Mouse (Mus musculus) activated CD4-positive, CD25-positive, alpha-beta regulatory T cell, adult 4 months (primary cell): ENCODE results near the gene Ccnb1ip1. TPM values are rescaled to one million over a fixed set of nuclear protein-coding genes. Genes with fewer than 3 reads are reported as not detected.
"Not testable (repeated sequence)": the region's sequence is repeated elsewhere in the genome, so short reads cannot be mapped to it uniquely, and the experiment has no call there.

Experiments
- ATAC-seq: one replicate; pipeline ENCODE4 v1.8.0; 2017
- polyA plus RNA-seq, 2 experiments: library from polyadenylated mRNA; unstranded; fragments of 100-300 nt; shearing (Covaris generic); gene quantifications; one replicate each; pipeline ENCODE4 v1.2.1; 2017

The Ccnb1ip1 gene
- polyA plus RNA-seq, result not detected

DNA sequence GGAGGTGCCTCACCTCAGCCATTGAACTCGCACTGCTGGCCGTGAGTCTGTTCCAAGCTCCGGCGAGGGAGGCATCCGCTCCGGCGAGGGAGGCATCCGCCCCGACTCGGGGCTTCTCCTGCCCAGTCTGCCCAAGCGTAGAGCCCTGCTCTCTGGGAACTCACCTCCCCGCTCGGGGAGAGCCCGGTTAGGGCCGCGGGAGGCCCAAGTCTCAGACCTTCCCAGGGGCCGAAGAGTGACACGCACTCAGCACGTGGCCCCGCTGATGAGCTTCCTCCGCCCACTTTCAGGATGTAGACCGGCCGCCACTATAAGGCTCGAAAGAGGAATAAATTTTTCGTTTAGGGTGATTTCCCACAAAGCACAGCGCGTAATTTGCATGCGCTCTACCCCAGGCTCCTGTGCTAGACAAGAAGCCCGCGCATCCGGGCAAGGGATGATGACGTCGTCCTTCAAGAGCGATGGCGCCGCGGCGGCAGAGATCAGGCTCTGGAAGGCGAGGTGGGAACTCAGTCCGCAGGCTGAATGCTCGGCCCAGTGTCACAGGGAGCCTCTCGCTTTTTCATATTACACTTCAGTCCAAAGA is at the start of gene Ccnb1ip1, which contains the start of gene Parp2:
TSS of gene Ccnb1ip1 (minus strand) at position 246 of the 586 bp plus-strand sequence.
TSS of gene Parp2 (plus strand) at position 355 of the 586 bp plus-strand sequence.
- ATAC-seq, result peak; percentile 87

DNA sequence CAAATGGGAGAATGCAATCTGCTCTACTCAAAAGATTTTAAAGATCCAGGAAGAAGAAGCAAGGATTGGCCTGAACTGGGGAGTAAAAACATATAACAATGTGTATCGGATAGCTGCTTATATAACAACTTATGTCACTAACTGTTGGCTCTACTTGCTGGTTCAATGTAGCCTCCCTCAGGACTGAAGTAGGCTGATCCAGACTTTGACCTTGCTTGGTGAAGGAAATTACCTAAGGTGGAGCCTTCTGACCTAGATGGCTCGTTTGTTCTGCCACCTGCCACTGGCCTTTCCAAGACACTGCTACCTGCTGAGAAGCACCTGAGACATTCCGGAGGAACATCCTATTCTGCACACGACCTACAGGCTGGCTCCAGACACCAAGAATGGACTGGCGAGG is 48.3 kb upstream of the Ccnb1ip1 start:
- no peak for ATAC-seq

DNA sequence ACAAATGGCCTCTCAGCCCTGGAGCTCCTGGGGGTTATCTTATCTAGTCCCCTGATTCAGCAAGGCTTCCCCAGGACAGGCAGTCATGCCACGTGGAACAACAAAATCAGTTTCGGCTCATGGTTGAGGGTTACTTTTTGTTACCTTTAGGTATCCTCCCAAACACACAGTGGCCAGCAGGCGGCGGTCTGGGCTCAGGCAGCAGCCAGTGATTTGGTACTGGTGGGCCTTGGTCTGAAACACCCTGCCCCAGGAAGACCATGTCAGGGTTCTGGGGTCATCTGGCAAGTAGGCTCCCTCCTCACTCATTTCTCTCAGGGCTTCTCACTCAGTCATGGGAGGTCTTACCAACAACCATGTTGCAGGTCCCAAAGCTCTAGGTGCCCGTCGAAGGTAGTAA is 29.7 kb upstream of the Ccnb1ip1 start:
- no peak for ATAC-seq

DNA sequence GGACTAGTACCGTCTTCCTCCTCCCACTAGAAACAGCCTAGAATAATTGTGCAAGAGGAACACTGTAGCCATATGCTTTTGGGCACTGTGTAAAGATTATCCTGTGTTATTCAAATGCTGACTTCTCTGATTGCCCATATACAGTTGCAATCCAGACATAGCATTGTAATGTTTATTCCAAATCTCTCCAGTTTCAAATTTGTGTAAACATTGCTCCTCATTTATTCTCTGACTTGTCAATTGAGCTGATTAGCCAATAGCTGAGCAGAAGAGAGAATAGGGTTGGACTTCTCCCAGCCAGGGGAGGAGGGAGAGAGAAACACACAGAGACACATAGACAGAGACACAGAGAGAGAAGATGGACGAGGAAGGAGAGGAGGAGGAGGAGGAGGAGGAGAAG is 26.9 kb upstream of the Ccnb1ip1 start:
- no peak for ATAC-seq

DNA sequence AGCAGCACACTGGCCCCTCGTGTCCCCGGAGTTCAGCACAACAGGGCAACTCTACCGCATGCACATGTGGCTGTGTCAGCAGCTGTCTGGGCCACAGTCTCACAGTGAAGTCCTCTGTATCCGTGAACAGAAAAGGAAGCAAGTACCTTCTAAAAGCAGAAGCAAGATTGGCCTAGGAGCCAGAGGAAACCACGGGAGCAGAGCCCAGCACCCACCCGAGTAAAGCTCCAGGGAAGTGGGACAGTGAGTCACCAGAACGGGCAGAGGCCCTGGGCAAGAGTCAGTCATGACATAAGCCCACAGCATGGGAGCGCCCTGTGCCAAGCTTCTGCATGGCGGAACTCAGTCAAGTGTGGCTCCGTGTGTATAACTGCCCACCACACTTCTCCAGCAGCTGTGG is 26.4 kb upstream of the Ccnb1ip1 start:
- ATAC-seq, result no peak

DNA sequence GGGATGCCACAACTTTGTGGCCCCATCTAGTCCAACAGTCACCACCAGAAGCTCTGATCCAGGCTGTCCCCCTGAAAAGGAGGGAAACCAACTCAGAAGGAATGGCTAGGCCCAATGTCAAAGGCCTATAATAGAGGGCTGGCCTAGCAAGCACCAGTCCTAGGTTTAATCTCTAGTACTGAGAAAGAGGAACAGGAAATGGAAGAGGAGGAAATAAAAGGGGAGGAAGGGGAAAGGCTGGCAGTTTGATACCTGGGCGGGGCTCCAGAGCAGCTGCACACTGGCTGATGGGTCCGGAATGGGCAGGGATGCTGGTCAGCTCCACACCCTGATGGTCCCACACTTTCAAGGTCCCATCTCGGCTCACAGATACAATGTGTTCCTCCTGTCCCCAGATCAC is 22.3 kb upstream of the Ccnb1ip1 start:
- no peak for ATAC-seq

DNA sequence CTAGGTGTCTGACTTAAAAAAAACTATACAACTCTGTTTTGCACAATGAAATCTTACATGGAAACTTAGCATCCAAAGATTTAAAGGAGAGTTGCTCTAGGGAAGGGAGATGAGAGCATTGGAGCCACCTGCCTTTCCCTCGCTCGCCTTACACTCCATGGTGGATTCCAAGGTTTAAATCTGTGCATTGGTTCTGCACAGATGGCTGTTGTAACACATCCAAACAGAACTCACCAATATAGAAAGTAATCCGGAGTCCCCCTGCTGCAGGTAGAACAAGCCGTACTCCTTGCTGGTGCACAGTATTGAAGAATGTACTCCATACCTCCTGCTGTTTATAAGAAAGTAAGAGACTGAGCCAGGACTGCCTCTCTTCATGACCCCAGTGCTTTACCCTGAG is 19.0 kb upstream of the Ccnb1ip1 start:
- no peak for ATAC-seq

DNA sequence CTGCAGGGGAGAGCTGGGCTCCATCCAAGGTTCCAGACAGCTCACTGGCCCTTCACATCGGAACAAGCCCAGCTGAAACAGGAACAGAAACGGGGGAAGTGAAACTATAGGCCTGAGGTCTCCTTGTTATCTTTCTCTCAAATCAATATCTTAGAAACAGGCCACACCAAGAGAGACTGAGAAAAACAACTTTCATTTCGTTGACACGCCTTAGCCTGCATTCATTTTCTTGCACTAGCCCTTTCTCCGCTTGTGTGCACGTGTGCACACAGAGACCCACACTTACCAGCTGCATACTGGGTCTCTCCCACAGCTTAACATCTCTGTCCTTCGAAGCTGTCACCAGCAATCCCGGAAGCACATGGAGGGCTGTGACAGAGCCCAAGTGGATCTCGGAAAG is 16.7 kb upstream of the Ccnb1ip1 start:
- peak; percentile 81 for ATAC-seq

DNA sequence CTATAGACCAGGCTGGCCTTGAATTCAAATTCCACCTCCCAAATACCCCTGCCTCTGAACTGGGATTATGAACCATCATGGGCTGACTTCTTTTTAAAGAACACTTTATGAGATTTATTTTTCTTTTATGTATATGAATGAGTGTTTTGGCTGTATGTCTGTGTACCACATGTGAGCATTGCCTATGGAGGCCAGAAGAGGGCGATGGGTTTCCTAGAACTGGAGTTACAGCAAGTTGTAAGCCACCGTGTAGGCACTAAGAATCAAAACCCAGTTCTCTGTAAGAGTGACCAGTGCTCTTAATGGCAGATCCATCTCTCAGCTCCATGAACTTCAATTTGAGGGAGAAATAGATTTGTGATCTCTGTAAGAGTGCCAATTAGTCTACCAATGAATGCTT is 15.7 kb upstream of the Ccnb1ip1 start:
- no peak for ATAC-seq

DNA sequence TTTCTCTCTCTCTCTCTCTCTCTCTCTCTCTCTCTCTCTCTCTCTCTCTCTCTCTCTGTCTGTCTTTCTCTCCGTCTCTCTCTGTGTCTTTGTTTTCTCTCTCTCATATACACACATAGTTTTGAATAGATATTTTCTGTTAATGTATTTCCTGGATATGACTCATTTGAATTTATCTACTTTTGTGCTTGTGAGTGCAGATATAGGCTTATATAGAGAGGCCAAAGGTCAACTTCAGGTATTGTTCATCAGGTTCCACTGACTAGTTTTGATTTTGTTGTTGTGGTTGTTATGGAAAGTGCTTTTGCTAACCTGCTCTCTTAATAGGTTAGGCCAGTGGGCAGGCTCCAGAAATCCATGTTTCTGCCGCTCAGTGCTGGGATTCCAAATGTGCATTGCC is 5.5 kb upstream of the Ccnb1ip1 start:
- ATAC-seq, result no peak

DNA sequence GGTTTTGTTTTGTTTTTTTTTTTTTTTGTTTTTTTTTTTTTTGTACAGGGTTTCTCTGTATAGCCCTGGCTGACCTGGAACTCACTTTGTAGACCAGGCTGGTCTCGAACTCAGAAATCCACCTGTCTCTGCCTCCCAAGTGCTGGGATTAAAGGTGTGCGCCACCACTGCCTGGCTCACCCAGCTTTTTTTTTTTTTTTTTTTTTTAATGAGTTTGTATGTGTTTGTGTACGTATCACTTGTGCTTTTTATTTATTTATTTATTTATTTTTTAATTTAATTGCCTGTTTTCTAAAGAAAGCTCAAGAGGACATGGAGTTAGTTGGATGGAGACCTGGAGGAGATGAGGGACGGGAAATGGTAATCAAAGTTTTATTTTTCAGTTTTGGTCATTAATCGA is 1.1 kb downstream of the Ccnb1ip1 start:
- not testable (repeated sequence) for ATAC-seq

DNA sequence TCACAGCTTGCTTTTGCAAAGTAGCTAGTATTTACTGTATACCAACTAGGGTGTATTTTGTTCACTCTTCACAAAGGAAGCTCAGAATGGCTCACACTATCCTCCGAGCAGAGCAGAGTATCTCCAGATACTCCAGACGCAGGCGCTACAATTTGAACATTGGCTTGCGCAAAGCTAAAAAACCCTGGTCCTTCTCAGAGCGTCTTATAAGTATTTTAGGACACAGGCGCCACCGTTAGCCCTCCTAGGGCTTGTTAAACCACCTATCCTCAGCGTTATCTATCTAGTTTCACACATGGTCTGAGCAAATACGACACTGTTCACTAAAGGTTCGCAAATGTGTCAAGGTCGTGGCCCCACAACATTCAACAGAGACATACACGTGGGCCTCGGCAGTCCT is 2.8 kb downstream of the Ccnb1ip1 start:
- no peak for ATAC-seq

DNA sequence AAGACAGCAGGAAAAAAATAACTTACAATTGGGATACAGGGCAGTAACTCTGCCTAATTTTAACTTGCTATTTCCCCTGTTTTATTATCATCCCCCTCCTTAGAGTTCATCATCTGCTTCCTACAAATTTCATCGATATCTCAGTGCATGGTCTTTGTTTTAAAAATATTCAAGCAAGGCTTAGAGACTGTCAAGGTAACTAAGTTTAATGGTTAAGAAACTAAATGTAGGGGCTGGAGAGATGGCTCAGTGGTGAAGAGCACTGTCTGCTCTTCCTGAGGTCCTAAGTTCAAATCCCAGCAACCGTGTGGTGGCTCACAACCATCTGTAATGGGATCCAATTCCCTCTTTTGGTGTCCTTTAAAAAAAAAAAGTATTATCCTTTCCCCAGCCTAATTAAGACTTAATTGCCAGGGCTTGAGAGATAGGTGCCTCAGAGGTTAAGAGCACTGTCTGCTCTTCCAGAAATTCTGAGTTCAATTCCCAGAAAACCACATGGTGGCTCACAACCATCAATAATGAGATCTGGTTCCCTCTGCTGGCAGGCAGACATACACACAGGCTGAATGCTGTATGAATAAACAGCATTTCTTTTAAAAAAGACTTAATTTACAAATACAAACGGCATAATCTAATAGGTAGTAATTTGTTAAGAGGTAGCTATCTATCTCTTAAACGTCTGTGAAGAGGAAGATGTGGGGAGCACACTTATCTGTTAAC is 4.5 kb downstream of the Ccnb1ip1 start:
- no peak for ATAC-seq

DNA sequence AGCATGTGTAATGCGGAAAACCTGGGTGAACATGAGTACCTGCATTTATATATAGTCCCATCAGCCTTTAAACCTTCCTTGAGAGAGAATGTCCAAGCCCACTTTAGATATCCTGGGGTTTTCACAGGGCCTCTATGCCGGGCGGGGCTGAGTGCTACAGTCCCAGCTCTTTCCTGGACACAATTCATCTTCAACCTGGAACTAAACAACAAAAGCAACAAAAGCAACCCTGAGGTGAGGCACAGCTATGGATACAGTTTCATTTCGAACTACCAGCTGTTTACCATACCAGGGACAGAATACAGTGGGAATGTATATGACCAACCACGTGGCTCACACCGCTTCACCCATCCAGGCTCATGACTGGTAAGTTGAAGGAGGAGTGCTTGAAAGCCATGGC is 5.1 kb downstream of the Ccnb1ip1 start:
- ATAC-seq, result no peak

DNA sequence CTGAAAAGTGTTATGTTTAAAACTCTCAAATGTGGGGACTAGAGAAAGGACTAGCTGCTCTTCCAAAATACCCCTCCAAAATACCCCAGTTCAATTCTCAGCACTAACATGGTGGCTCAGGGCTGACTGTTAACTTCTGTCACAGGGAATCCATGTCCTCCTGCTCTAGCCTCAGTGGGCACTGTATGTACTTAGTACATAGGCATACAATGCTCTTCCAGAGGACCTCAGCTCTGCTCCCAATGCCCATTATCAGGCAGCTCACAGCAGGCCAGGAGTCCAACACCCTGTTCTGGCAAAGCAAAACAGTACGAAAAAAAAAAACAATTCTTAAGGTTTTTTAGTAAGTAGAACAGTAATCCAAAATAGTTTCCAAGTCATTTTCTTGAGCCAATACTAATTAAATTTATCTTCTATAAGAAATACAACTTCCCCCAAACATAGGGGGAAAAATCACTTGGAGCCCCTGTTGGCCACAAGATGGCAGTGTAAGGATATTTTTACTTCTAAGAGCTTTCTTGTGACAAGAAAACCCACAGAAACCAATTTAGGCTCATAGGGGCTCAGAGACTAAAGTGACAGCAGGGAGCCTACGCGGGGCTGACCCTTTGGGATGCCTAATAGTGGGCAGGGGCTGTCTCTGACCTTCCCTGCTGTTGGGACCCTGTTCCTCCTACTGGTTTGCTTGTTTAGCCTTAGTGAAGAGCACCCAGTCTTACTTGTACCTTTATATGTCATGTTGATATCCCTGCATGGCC is 7.9 kb downstream of the Ccnb1ip1 start:
- ATAC-seq, result peak; percentile 56

DNA sequence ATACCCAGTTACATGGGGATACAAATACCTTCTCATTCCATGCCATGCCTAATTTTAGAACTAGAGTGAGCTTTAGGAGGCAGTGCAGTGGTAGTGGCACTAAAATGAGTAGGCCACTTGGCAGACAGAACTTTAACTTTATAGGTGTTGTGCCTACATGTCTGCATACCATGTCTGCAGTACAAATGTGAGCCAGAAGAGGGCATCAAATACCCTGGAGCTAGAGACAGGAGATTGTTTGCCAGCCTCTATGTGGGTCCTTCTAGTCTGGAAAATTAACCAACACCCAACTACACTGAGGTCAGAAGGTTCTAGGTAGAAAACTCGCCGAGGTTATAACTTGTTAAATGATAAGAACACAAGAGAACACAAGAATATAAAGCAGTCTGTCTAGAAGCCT is 9.0 kb downstream of the Ccnb1ip1 start:
- ATAC-seq, result peak; percentile 58

DNA sequence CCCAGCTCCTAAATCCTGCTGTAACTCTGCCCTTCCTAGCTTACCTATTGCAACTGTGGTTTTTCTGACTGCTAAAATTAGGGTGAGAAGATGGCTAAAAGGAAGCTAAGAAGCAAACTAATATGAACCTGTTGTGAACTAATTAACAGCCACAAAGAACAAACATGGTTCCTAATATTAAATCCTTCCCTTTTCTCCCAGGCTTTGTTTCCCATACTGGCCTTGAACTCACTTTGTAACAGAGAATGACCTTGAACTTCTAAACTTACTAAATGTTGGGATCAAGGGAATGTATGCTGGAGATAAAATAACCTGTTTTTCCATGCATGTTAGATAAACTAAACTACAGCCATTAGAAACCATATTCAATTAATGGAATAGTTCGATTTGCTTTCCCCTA is 11.1 kb downstream of the Ccnb1ip1 start:
- no peak for ATAC-seq

DNA sequence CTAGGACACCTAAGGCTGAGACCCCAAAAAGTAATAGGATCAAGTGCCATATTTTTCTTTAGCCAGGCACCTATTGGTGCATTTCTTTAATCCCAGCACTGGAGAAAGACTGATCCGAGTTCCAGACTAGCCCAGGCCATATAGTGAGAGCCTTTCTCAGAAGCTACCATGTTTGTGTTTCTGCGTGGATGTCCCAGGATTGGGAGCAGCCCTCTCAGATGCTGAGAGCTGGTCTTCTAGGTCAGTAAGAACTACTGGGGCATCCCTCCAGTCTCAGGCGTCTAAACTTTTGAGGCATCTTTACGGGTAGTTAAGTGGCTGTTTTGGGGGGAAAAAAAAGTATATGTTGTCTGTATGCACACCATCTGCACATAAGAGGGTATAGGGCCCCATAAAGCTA is 11.6 kb downstream of the Ccnb1ip1 start:
- no peak for ATAC-seq

DNA sequence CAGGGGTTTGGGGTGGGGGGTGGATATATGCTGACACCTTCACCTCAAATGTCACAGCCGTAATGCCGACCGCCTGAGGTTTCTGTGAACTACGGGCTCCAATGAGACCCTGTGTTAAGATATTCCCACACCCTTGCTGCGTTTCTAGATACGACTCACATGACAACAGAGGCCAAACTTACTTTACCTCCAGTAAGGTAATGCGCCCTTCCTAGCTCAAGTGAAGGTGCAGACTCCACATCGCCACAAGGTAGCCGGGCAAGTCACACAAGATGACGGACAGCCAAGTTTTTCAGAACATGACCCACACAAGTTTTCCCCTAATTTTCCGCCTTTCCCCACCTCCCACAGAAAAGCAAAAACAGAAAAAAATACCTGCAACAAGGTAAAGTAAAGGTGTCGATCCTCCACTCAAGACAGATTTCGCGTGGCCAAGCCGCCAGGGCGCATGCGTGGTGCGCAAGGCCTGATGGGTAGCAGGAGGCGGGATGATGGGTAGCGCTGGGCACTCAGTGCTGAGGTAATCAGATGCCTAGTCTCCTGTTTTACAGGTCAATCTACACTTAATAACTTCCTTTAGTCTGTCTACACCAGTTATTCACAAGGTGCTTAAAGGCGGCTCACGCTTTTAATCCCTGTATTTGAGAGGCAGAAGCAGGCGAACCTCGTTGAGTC is 12.1 kb downstream of the Ccnb1ip1 start:
- ATAC-seq, result no peak

DNA sequence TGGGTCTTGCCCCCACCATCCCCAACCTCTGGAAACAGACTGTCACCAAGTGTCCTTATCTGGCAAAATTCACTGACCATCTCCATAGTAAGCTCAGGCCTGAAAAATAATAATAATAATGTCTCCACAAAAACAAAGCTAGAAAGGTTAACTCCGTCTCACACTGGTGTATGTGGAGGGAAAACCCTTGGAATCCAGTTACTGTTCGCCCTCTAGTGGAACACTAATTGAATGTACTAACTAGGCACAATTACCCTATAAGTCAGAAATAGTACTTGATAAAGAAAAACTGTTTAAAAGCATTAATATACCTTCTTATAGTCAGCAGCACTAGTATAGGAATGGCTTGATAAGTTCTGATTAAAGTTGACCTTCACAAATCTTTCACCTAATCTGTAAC is 19.4 kb downstream of the Ccnb1ip1 start:
- no peak for ATAC-seq

DNA sequence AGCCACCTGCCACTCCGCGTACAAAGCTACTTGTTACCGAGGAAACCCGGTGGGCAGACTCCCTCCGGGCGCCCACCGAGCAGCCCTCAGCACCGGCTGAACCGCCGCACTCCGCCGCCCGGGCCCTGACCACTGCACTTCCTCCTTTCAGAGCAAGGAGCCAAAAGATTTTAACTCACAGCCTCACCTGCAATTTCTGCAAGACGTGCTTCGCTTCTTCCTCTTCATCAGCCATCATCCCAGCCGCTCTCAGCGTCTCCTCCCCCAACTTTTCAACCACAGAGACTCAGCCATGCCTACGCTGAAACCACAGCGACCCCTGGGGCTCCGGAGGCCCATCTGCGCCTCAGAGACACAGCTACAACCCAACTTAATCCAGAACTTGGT is 22.3 kb downstream of the Ccnb1ip1 start, which contains the start of gene Ttc5:
TSS of gene Ttc5 (minus strand) at position 269 of the 387 bp plus-strand sequence.
- peak; percentile 98 for ATAC-seq

DNA sequence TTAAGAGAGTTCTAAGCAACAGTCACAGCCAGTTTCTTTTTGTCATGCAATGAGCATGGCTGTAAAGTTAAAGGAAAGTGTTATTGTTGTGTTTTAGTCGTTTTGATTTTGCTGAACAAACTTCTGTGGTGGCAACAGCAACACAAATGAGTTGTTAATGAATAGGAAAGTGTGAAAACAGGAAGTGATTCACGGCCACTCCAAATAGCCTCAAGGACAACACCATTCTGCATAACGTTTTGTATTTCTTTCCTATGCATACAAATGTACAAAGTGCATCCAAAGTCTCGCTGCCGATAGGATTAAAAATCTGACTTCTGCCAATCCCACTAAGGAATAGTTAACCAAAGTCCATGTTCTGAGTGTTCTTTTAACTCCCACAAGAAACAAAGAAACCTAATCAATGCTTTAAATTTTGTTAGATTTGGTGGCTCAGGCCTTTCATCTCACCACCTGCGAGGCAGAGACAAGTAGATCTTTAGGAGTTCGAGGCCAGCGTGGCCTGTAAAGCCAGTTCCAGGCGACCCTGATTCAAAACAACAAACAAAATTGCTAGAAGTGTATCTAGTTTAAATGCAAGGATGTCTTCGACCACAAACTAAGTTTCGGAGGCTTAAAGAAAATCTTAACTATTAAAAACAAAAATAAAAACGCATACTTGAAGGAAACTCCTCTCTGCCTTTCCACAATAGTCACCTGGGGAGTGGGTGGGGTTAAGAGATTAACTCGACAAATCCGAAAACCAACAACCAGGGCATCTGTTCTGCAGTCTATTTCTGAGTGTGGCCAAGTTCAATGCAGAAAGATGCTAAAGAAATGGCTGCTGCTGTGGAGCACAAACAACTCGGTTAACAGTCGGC is 22.9 kb downstream of the Ccnb1ip1 start:
- no peak for ATAC-seq
